Mouse (Mus musculus) G1E (cell line): ENCODE measurements around the gene Gm5726. TPM values are rescaled to one million over a fixed set of nuclear protein-coding genes. Genes with fewer than 3 reads are reported as not detected.
"Not testable (repeated sequence)": the region's sequence is repeated elsewhere in the genome, so short reads cannot be mapped to it uniquely, and the experiment has no call there.

Experiments used
- ATAC-seq: 2 replicates; pipeline ENCODE4 v1.8.0; 2016; ENCODE audit warnings: mild to moderate bottlenecking; ENCODE audit not compliant: insufficient number of reproducible peaks, poor library complexity, low FRiP score, severe bottlenecking; ENCODE audit errors: extremely low read depth
- DNase-seq: peaks from one replicate; pipeline ENCODE4 v3.0.0; 2012; ENCODE audit warnings: low spot score
- H3K27me3 ChIP-seq: 2 replicates; pipeline ENCODE4 v1.6.1; 2012; ENCODE audit warnings: mild to moderate bottlenecking, low read length, inconsistent platforms; ENCODE audit not compliant: insufficient read depth
- H3K36me3 ChIP-seq: replicated peaks from 2 replicates; pipeline ENCODE3; 2012; ENCODE audit warnings: mild to moderate bottlenecking, inconsistent platforms
- H3K4me1 ChIP-seq: 2 replicates; pipeline ENCODE4 v1.6.1; 2012; ENCODE audit warnings: low read depth, low read length, inconsistent platforms, mixed read lengths; ENCODE audit not compliant: insufficient read depth
- H3K4me3 ChIP-seq: 2 replicates; pipeline ENCODE4 v1.5.1; 2012; ENCODE audit warnings: low read depth, mild to moderate bottlenecking, inconsistent platforms, low read length, moderate library complexity, mixed read lengths
- H3K9me3 ChIP-seq: replicated peaks from 2 replicates; pipeline ENCODE4 v1.6.1; 2012; ENCODE audit warnings: inconsistent platforms
- polyA plus RNA-seq: library from polyadenylated mRNA; stranded (reverse); fragments of >175 nt; gene quantifications from 2 replicates; pipeline ENCODE4 v1.2.3, GENCODE M21; 2012
- total RNA-seq, 2 experiments: library from RNA; stranded (forward) in 1 of 2; stranded (reverse) in 1 of 2; fragments of 200-1000 nt in 1 of 2; fragments of >200 nt in 1 of 2; fragmentation: Nextera tagmentation in 1 of 2; gene quantifications; 2 replicates each; pipeline ENCODE4 v1.2.3; 2014 to 2017

Gene Gm5726
- total RNA-seq (2014; fragmentation: Nextera tagmentation), result not detected in 2 replicates
- total RNA-seq (2017), result not detected in 2 replicates
- polyA plus RNA-seq, result not detected in 2 replicates

- H3K4me1 ChIP-seq, H3K4me3 ChIP-seq, H3K27me3 ChIP-seq, H3K36me3 ChIP-seq, DNase-seq, H3K9me3 ChIP-seq, ATAC-seq: not testable (repeated sequence)
Measured at GRCm38 (mm10) chr7:20545657-20546056, at the start of gene Gm5726. TSS of gene Gm5726 (minus strand) at chr7:20545757.

GRCm38 (mm10) chr7:20576141-20576540, 30.6 kb upstream of the Gm5726 start, which contains the start of gene Gm4141:
TSS of gene Gm4141 (minus strand) at chr7:20576241.
- not testable (repeated sequence) for ATAC-seq, H3K9me3 ChIP-seq, DNase-seq, H3K36me3 ChIP-seq, H3K4me1 ChIP-seq, H3K4me3 ChIP-seq, H3K27me3 ChIP-seq

DNA sequence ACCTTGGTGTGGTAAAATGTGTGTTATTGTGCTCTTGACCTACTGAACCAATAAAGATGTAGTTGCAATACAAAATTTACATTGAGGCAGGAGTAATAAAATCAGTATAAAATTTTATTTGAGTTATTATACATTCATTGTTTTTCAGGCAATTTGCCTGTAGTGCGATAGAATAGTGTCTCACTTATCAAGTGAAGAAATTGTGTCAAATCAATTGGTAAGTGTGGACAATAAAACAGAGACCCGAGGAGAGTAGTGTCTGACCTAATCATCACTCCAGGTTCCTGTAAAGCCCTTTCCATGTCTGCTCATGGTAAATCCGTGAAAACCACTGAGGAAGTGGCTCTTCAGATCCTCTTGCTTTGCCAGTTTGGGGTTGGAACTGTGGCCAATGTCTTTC, 12.0 kb downstream of the Gm5726 start, which contains the start of gene Vmn1r104:
Gene Vmn1r104, plus strand, starts transcription at position 301 of the 400 bp plus-strand sequence.
- not testable (repeated sequence) for ATAC-seq, DNase-seq

GRCm38 (mm10) chr7:20510434-20510833, 35.1 kb downstream of the Gm5726 start, which contains the start of gene Vmn1r103:
TSS of gene Vmn1r103 (minus strand) at chr7:20510534.
- not testable (repeated sequence) for H3K9me3 ChIP-seq, DNase-seq, H3K36me3 ChIP-seq, H3K4me1 ChIP-seq, H3K4me3 ChIP-seq, H3K27me3 ChIP-seq, ATAC-seq

More for the DNA sequence above, 12.0 kb downstream of the Gm5726 start, which contains the start of gene Vmn1r104:
- not testable (repeated sequence) for H3K4me1 ChIP-seq, H3K9me3 ChIP-seq, H3K4me3 ChIP-seq, H3K36me3 ChIP-seq, H3K27me3 ChIP-seq

Other genes starting within 250 kb of the Gm5726 start
- not detected in 2 replicates for gene Gm4133, start 211.7 kb downstream of the Gm5726 start, total RNA-seq (2014; fragmentation: Nextera tagmentation)
- gene Gm4133, start 211.7 kb downstream of the Gm5726 start, total RNA-seq (2017), result not detected in 2 replicates
- gene Gm4133, start 211.7 kb downstream of the Gm5726 start, polyA plus RNA-seq, result not detected in 2 replicates
- gene Gm5728, start 170.3 kb downstream of the Gm5726 start, total RNA-seq (2014; fragmentation: Nextera tagmentation), result not detected in 2 replicates
- not detected in 2 replicates for gene Gm5728, start 170.3 kb downstream of the Gm5726 start, total RNA-seq (2017)
- gene Gm5728, start 170.3 kb downstream of the Gm5726 start, polyA plus RNA-seq, result not detected in 2 replicates
- not detected in 2 replicates for gene Vmn1r100, start 127.8 kb downstream of the Gm5726 start, total RNA-seq (2014; fragmentation: Nextera tagmentation)
- not detected in 2 replicates for gene Vmn1r100, start 127.8 kb downstream of the Gm5726 start, total RNA-seq (2017)
- not detected in 2 replicates for gene Vmn1r100, start 127.8 kb downstream of the Gm5726 start, polyA plus RNA-seq
- gene Vmn1r101, start 103.2 kb downstream of the Gm5726 start, total RNA-seq (2014; fragmentation: Nextera tagmentation), result not detected in 2 replicates
- not detected in 2 replicates for gene Vmn1r101, start 103.2 kb downstream of the Gm5726 start, total RNA-seq (2017)
- gene Vmn1r101, start 103.2 kb downstream of the Gm5726 start, polyA plus RNA-seq, result not detected in 2 replicates
- gene Gm10670, start 70.8 kb downstream of the Gm5726 start, total RNA-seq (2014; fragmentation: Nextera tagmentation), result not detected in 2 replicates
- not detected in 2 replicates for gene Gm10670, start 70.8 kb downstream of the Gm5726 start, total RNA-seq (2017)
- gene Gm10670, start 70.8 kb downstream of the Gm5726 start, polyA plus RNA-seq, result not detected in 2 replicates
- not detected in 2 replicates for gene Vmn1r103, start 35.2 kb downstream of the Gm5726 start, total RNA-seq (2014; fragmentation: Nextera tagmentation)
- gene Vmn1r103, start 35.2 kb downstream of the Gm5726 start, total RNA-seq (2017), result not detected in 2 replicates
- not detected in 2 replicates for gene Vmn1r103, start 35.2 kb downstream of the Gm5726 start, polyA plus RNA-seq
- not detected in 2 replicates for gene Vmn1r104, start 11.9 kb downstream of the Gm5726 start, total RNA-seq (2014; fragmentation: Nextera tagmentation)
- gene Vmn1r104, start 11.9 kb downstream of the Gm5726 start, total RNA-seq (2017), result 0.16 TPM in 1 of 2 replicates, not detected in the other
- gene Vmn1r104, start 11.9 kb downstream of the Gm5726 start, polyA plus RNA-seq, result not detected in 2 replicates
- not detected in 2 replicates for gene Gm4141, start 30.5 kb upstream of the Gm5726 start, total RNA-seq (2014; fragmentation: Nextera tagmentation)
- gene Gm4141, start 30.5 kb upstream of the Gm5726 start, total RNA-seq (2017), result not detected in 2 replicates
- not detected in 2 replicates for gene Gm4141, start 30.5 kb upstream of the Gm5726 start, polyA plus RNA-seq
- not detected in 2 replicates for gene Gm4513, start 53.3 kb upstream of the Gm5726 start, total RNA-seq (2014; fragmentation: Nextera tagmentation)
- gene Gm4513, start 53.3 kb upstream of the Gm5726 start, total RNA-seq (2017), result not detected in 2 replicates
- gene Gm4513, start 53.3 kb upstream of the Gm5726 start, polyA plus RNA-seq, result not detected in 2 replicates
- not detected in 2 replicates for gene Vmn1r107, start 123.2 kb upstream of the Gm5726 start, total RNA-seq (2014; fragmentation: Nextera tagmentation)
- not detected in 2 replicates for gene Vmn1r107, start 123.2 kb upstream of the Gm5726 start, total RNA-seq (2017)
- gene Vmn1r107, start 123.2 kb upstream of the Gm5726 start, polyA plus RNA-seq, result not detected in 2 replicates
- not detected in 2 replicates for gene Vmn1r111, start 157.5 kb upstream of the Gm5726 start, total RNA-seq (2014; fragmentation: Nextera tagmentation)
- gene Vmn1r111, start 157.5 kb upstream of the Gm5726 start, total RNA-seq (2017), result not detected in 2 replicates
- gene Vmn1r111, start 157.5 kb upstream of the Gm5726 start, polyA plus RNA-seq, result not detected in 2 replicates
- not detected in 2 replicates for gene Gm10668, start 184.9 kb upstream of the Gm5726 start, total RNA-seq (2014; fragmentation: Nextera tagmentation)
- gene Gm10668, start 184.9 kb upstream of the Gm5726 start, total RNA-seq (2017), result not detected in 2 replicates
- not detected in 2 replicates for gene Gm10668, start 184.9 kb upstream of the Gm5726 start, polyA plus RNA-seq
- gene Vmn1r112, start 225.4 kb upstream of the Gm5726 start, total RNA-seq (2014; fragmentation: Nextera tagmentation), result not detected in 2 replicates
- gene Vmn1r112, start 225.4 kb upstream of the Gm5726 start, total RNA-seq (2017), result not detected in 2 replicates
- gene Vmn1r112, start 225.4 kb upstream of the Gm5726 start, polyA plus RNA-seq, result not detected in 2 replicates
- gene Vmn1r113, start 241.5 kb upstream of the Gm5726 start, total RNA-seq (2014; fragmentation: Nextera tagmentation), result not detected in 2 replicates
- gene Vmn1r113, start 241.5 kb upstream of the Gm5726 start, total RNA-seq (2017), result not detected in 2 replicates
- not detected in 2 replicates for gene Vmn1r113, start 241.5 kb upstream of the Gm5726 start, polyA plus RNA-seq